Mouse (Mus musculus): Measurements from ENCODE around the gene Prss38.
"Not testable (repeated sequence)": the region's sequence is repeated elsewhere in the genome, so short reads cannot be mapped to it uniquely, and the experiment has no call there.

Gene Prss38

GRCm38 (mm10) chr11:59369848-59370247, 5.6 kb downstream of the Prss38 start:
- no peak for DNase-seq

DNA sequence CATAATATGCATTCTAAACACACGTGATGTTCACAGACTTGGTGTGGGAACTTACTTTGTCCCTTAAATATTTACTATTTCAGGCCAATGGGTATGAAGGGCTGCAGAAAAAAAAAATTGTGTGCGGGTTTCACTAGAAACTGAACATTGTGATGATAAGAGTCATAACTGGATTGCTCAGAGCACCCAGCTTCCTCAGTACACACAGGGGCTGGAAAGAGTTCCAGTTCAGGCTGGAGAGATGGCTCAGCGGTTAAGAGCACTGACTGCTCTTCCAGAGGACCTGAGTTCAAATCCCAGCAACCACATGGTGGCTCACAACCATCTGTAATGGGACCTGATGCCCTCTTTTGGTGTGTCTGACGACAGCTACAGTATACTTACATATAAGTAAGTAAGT, 7.5 kb downstream of the Prss38 start:
- not testable (repeated sequence) for DNase-seq

- DNase-seq: peak in 1 of 2 experiments; percentile 57
These were observed 8.8 kb downstream of the Prss38 start for GRCm38 (mm10) chr11:59366633-59367032.

- DNase-seq: no peak
These were observed 9.4 kb downstream of the Prss38 start for GRCm38 (mm10) chr11:59366031-59366430.

DNA sequence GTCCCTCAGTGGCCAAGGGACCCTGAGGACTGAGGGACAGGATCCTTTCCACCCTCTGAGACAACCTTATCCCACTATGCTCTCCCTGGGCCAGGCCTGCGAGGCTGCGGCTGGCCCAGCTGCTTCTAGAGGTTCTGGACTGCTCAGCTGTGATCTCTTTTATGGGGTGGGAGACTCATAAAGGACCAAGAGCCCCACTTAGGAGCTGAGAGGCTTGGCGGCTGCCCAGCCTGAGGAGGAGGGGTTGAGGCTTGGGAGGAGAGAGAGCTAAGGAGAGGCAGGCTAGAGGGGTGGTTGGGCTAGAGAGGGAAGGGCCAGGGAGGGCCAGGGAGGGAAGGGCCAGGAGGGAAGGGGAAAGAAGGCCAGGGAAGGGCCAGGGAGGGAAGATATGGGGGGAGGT, 11.0 kb downstream of the Prss38 start:
- no peak for DNase-seq

DNA sequence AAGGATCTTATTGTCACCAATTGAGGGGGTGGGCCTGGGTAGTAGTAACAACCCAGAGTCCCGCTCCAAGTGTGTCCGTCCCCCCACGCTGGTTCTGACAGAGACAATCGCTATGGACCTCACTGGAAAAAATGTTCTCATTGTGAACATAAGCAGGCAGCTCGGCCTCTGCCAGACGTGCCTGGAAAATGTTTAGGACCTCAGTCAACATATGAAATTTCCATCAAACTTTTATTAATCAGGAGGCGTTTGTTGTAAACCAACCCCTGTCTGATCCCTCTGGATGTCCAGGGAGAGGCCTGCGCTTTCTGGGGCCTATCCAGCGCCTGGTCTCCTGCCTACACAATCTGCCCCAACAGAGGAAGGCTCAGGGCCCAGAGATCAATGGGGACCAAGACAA, 11.4 kb downstream of the Prss38 start:
- DNase-seq: no peak

DNA sequence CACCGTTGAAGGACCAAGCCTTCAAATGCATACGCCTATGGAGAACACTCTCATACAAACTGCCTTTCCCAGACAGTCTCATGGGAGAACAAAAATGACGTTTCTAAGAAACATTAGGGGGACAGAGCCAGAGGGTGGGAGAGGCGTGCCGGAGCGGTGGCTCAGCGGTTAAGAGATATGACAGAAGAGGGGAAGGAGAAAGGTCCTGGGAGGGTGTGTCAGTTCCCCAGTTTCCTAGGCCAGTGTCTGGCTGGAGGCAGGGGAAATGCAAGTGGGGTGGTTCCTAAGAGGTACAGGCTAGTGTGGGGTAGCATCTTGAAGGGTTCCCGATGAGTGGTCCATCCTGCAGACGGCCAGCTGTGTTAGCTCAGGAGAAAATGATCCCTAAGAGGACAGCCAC, 14.2 kb downstream of the Prss38 start:
- DNase-seq: no peak

DNA sequence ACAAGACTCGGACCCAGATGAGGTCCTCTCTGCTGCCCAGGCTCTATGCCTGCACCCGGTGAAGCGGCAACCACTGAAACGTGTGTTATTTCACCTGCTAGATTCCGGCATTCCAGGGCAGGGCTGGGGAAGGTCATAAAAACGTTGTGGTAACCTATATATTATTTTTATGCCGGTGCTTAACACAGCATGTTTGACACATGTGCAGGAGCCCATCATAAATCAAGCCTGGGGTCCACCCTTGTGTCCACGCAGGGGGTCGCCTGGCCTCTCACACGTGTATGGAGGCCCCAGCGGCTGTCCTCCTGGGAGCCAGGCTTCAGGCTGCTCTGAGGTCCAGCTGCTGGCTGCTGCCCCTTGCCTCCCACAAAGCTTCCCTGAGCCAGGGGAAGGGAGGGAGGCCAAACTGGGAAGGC, 18.6 kb downstream of the Prss38 start:
- no peak for DNase-seq

DNA sequence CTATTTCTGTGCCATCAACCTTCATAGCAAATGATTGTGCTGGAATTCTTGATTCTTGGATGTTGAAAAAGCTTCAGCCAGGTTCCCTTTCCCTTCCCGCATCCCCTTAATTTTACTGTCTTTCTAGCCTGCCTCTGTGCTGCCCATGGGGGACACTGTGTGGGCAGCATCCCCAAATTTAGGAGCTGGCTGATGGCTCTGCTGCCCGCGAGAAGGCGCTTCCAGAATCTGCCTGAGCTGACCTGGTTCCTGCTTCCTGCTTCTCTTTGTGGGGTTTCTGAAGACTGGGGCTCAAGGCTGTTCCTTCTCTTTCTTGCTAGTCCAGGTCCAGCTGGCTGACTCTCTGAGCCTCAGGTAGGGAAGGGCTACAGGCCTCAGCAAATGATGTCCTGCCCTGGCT, 20.7 kb downstream of the Prss38 start:
- no peak for DNase-seq

GRCm38 (mm10) chr11:59350326-59350725, 25.1 kb downstream of the Prss38 start:
- DNase-seq: no peak

DNA sequence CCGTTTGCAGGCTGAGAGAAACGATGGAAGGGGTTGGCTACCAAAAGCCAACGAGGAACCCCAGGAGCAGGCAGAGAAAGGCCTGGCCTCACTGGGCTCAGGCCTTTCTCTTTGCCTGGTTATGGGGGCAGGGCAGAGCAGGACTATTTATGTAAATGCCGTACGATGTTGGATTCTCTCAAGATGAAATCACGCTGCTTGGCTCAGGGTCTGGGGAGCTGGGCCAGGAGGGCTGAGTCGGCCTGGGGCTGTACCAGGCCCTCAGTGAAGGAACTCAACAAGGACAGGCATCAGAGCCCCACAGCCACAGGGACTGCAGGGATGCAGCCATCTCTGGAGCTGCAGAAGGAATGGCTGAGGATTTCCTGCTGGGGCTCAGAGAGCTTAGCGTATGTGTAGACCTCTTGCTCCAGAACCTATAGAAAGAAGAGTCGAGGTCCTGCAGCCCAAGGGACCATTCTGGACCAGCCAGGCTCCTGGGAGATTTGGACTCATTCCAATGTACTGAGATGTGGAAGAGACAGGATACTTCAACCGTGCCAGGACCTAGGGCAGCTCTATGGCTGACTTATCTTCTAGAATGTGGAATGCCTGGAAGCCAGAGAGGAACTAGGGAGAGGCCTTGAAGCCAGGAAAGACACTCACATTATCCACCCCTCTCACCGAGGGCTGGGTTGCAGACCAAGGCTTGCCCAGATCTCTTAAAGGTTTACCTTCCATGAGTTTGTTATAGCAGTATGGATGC, 29.1 kb downstream of the Prss38 start:
- DNase-seq: no peak

DNA sequence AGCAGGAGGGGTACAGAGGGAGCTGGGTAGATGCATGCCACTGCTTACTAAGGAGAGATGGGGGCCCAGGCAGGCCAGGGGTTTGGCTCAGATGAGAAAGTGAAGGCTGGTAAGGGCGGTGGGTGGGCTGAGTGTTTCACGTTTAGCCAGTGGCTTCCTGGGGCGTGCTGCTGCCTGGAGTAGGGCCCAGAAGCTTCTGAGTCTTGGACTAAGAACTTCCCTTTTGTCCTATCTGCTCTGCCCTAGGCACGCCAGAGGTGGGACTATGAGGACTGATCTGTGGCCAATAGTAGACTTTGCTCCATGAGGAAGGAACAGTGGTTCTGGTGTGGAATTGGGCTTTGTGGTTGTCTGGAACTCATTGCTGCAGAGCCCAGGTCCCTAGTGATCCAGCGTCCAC, 32.5 kb downstream of the Prss38 start:
- DNase-seq: no peak

- no peak for DNase-seq
These were observed 36.7 kb downstream of the Prss38 start for GRCm38 (mm10) chr11:59338736-59339120.

GRCm38 (mm10) chr11:59337955-59338735, 37.3 kb downstream of the Prss38 start:
- DNase-seq: peak; percentile 62 to 69

DNA sequence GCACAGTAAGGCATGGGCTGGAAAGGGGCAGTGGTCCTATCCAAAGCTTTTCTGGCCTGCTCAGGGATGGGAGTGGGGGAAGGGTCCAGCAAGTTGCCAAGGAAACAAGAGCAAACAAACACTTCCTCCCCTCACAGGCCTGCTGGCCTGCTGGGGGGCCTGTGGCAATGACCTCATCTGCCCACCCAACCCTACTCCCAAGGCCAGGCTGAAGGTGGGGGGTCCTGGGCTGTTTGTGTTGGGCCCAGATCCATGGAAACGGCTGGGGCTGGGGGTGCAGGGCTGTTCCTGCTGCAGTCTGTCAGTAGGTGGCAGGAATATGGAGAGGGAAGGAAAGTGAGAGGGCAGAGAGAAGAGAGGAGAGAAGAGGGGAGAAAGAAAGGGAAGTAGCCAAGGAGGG, 39.1 kb downstream of the Prss38 start:
- DNase-seq: no peak

DNA sequence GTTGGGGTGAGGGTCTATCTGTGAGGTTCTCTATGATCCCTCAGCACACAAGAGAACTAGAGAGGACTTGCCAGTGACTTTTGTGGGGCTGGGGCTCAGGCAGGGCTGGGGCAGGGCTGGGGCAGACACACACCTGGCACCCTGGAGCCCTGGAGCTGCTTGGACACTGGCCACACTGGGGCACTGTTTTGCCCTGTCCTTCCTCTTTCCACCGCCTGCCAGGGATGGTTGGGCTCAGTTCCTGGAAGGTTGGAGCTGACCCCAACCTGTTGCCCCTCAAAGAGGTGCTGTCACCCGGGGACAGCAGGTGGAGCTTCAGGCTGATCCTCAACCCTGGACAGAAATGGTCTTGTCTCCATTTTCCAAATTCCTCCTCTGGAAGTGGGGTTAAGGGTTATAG, 39.5 kb downstream of the Prss38 start:
- DNase-seq: no peak

GRCm38 (mm10) chr11:59335150-59335549, 40.3 kb downstream of the Prss38 start:
- no peak for DNase-seq

GRCm38 (mm10) chr11:59332938-59333337, 42.5 kb downstream of the Prss38 start:
- no peak for DNase-seq

GRCm38 (mm10) chr11:59331167-59331869, 44.1 kb downstream of the Prss38 start:
- DNase-seq: no peak

DNA sequence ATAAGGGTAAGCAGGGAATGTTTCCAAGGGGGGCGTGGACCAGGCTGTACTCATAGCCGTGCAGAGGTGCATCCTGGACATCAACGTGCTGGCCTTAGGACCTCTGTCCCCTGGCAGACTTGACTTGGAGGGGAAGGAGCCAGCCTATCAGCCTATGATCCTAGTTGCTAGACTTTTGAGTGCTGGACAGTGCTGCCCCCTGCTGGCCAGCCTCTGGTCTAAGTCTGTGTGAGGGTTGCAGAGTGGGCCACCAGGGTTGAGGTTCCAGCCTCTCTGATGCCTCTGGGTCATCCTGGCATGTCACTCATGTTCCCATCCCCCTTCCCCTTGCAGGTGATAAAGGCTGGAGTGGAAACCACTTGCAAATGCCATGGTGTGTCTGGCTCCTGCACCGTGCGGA, 44.9 kb downstream of the Prss38 start:
- DNase-seq: peak; percentile 67 to 87

DNA sequence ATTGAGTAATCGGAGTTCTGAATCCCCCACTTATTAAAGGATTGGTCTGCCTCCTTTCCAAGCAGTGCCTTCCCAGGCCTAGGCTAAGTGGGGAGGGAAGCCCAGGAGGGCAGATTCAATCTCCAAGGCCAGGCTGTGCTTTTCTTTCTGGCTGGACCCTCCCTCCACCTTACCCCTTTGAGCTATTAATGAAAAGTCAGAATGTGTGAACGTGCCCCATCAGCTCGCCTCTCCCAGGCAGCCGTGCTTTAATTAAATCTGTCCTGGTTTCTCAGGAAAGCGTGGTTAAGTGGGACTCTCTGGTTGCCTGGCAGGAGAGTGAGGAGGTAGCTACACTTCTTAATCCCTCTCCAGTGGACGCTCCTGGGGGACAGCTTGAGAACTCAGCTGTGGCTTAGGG, 45.8 kb downstream of the Prss38 start:
- no peak for DNase-seq

GRCm38 (mm10) chr11:59327625-59328024, 47.8 kb downstream of the Prss38 start:
- DNase-seq: peak in 1 of 2 experiments; percentile 27

DNA sequence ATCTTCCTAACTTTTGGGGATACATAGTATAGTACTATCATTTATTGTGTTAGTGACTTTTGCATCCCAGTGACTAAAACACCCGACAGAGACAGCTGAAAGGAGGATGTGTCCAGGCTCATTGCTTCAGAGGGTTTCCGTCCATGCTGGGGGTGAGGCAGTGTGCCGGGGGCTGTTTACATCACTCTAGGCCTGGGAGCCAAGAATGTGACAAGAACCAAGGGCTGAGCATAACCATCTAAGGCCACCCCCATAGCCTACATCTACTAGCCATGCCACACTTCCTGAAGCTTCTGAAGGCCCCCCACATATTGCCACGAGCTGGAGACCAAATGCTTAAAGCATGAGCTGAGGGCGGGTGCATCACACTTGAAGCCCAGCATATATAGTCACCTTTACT, 50.7 kb downstream of the Prss38 start:
- no peak for DNase-seq

DNA sequence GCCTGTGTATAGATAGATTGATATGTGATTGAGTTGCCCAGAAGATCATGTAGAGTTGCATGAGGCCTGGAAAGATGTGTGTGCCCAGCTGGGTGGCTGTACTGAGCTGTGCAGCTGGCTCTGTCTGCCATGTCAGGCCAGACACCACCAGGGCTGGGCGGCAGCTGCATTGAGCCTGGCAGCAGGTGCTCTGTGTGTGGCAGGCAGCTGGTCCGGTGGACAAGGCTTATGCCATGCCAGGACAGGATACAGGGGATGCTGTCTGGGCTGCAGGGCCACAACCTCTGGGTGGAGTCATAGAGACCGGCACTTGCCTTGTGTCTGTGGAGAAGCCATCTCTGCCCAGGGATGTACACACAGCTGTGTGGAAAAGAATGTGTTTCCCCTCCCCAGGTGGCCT, 52.5 kb downstream of the Prss38 start:
- no peak for DNase-seq
